Mouse (Mus musculus) C2C12 (cell line): ENCODE results near the gene Ldlrad1.

ENCODE experiments used
- CTCF ChIP-seq: IDR thresholded peaks from one replicate; pipeline ENCODE4 v1.5.1; 2011; ENCODE audit not compliant: control insufficient read depth, insufficient read depth, insufficient read length
- USF1 ChIP-seq: IDR thresholded peaks from one replicate; pipeline ENCODE4 v1.6.1; 2011; ENCODE audit warnings: low read depth, mild to moderate bottlenecking, control low read depth, moderate library complexity

DNA sequence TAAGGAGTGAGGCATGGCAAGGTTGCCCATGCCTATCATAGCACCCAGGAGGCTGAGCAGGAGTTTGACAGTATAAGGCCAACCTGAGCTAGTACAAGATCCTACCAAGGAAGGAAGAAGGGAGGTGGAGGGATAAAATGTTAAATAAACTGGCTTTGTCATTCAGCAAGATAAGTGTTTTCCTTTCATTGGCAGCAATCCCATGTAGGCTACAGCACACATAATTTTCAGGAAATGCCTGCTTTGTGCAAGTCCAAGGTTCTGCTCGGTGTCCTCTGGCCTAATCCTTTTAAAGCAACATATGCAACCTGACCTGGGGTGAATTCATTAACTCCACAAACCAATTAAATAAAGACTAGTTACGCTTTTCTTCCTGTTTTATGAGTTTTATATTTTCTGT is 36.4 kb downstream of the Ldlrad1 start:
- TF ChIP-seq CTCF (no peak), USF1 (no peak)
